Mouse (Mus musculus) lung, adult 2 months (tissue): ENCODE results near the gene Hs3st2.

Experiments
- CTCF ChIP-seq: fragments of 200-500 bp; IDR thresholded peaks from 2 replicates; pipeline ENCODE4 v1.5.1; 2011; ENCODE audit warnings: mild to moderate bottlenecking, low read length, control low read depth; ENCODE audit not compliant: insufficient read depth
- POLR2A ChIP-seq: fragments of 200-500 bp; IDR thresholded peaks from 2 replicates; pipeline ENCODE4 v1.6.1; 2011; ENCODE audit warnings: low read depth, mild to moderate bottlenecking, control low read depth, low read length, borderline replicate concordance; ENCODE audit errors: extremely low read depth

DNA sequence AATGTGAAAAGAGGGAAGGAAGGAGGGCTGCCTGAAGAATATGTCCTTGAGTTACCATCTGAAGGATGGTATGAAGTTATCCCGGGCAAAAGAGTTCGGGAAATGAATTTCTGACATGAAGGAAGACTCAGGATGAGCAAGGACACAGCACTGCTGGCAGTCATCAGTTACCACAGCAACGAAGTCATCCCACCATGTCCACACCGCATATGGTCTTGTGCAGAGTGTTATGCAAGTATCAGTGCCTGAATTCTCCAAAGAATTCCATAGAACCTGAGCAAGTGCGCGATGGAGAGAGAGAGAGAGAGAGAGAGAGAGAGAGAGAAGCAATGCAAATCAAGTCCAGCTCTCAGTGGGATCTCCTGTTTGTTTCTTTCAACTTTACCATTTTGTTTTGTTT lies 142.0 kb downstream of the Hs3st2 start:
- TF ChIP-seq CTCF (no peak), POLR2A (no peak)
